Mouse (Mus musculus) stomach, postnatal 0 days (tissue): ENCODE data around the gene Acsl1.

Experiments
- CTCF ChIP-seq: IDR thresholded peaks from 2 replicates; pipeline ENCODE4 v1.5.1; 2016; ENCODE audit warnings: antibody characterized with exemption, low read depth, mild to moderate bottlenecking, moderate library complexity
- EP300 ChIP-seq: optimal IDR thresholded peaks from 2 replicates; pipeline ENCODE3; 2016; ENCODE audit warnings: antibody characterized with exemption

DNA sequence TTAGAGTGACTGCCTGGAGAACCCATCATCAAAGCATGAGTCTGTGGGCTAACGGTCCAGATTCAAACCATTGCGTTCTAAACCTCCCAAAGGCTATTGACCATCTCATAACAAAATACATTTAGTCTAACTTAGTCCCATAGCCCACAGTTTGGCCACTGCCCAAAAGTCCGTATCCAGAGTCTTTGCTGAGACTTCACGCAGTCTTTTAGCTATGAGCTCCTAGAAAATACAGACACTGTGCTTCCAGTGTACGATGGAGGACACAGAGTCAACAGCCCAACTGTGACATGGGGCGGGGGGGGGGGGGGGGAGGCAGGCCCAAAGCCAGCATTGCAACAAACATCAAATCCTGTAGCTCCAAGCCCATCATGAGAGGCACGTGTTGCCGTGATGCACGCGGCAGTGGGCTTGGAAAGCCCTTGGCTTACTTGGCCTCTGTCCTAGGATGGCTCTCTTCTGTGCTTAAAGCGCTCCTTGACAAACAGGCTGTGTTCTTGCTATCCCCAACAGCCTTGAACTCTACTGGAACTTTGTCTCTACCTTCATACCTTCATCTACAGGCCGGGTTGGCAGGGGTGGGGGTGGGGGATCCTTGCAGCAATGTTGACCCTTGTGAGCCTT is 32.3 kb downstream of the Acsl1 start:
- TF ChIP-seq EP300, result no peak
- no peak for TF ChIP-seq CTCF
